Mouse (Mus musculus) stomach, postnatal 0 days (tissue): Measurements from ENCODE around the gene St3gal3. TPM values are rescaled to one million over a fixed set of nuclear protein-coding genes. Genes with fewer than 3 reads are reported as not detected.

Experiments used
- ATAC-seq: fragments of 200-750 bp; cut with Nextera tagmentation; 2 replicates; pipeline ENCODE4 v1.8.0; 2017; ENCODE audit not compliant: low FRiP score, low TSS enrichment
- DNase-seq: peaks from one replicate; pipeline ENCODE4 v3.0.0-alpha.2; 2016; ENCODE audit warnings: low spot score
- H3K27ac ChIP-seq: fragments of 300-500 bp; sonication (generic); replicated peaks from 2 replicates; pipeline ENCODE4 v1.5.1; 2014; ENCODE audit warnings: mild to moderate bottlenecking, control low read depth
- H3K27me3 ChIP-seq: fragments of 300-500 bp; sonication (generic); 2 replicates; pipeline ENCODE4 v1.6.1; 2014; ENCODE audit warnings: low read length; ENCODE audit not compliant: control insufficient read depth, insufficient read depth
- H3K36me3 ChIP-seq: fragments of 300-500 bp; sonication (generic); 2 replicates; pipeline ENCODE4 v1.6.1; 2014; ENCODE audit warnings: low read length, mixed read lengths; ENCODE audit not compliant: control insufficient read depth, insufficient read depth
- H3K4me1 ChIP-seq: fragments of 300-500 bp; sonication (generic); replicated peaks from 2 replicates; pipeline ENCODE4 v1.6.1; 2014; ENCODE audit warnings: antibody characterized with exemption; ENCODE audit not compliant: control insufficient read depth, insufficient read depth
- H3K4me2 ChIP-seq: fragments of 300-500 bp; sonication (generic); replicated peaks from 2 replicates; pipeline ENCODE4 v1.6.1; 2014; ENCODE audit warnings: low read depth, mild to moderate bottlenecking, control low read depth, moderate library complexity
- H3K4me3 ChIP-seq: fragments of 300-500 bp; sonication (generic); 2 replicates; pipeline ENCODE4 v1.5.1; 2014; ENCODE audit warnings: low read depth, low read length, control low read depth
- H3K9ac ChIP-seq: fragments of 300-500 bp; sonication (generic); 2 replicates; pipeline ENCODE4 v1.6.1; 2014; ENCODE audit warnings: mild to moderate bottlenecking, low read length, control low read depth, mixed read lengths
- H3K9me3 ChIP-seq: fragments of 300-500 bp; sonication (generic); 2 replicates; pipeline ENCODE4 v1.6.1; 2016; ENCODE audit warnings: low read length; ENCODE audit not compliant: control insufficient read depth
- CTCF ChIP-seq: IDR thresholded peaks from 2 replicates; pipeline ENCODE4 v1.5.1; 2016; ENCODE audit warnings: antibody characterized with exemption, low read depth, mild to moderate bottlenecking, moderate library complexity
- EP300 ChIP-seq: optimal IDR thresholded peaks from 2 replicates; pipeline ENCODE3; 2016; ENCODE audit warnings: antibody characterized with exemption
- WGBS: fragments of 180-500 bp; shearing (Covaris S2); extraction: QIAGEN DNeasy Blood & Tissue Kit; methylation state at CpG from one replicate; pipeline ENCODE4 v1.1.7; 2014; 5-methylcytosine and 5-hydroxymethylcytosine counted together
- polyA plus RNA-seq: library from polyadenylated mRNA; unstranded; fragments of >200 nt; fragmentation: Nextera tagmentation; extraction: Ambion mirVana; gene quantifications from 2 replicates; pipeline ENCODE4 v1.2.1, GENCODE M21; 2015

The St3gal3 gene
- polyA plus RNA-seq, 1 experiment from 2014 or later: 3.2 TPM

GRCm38 (mm10) chr4:118101497-118101896 is 33.2 kb downstream of the St3gal3 start:
- 68% methylated on average over 6 of the region's 6 CpGs for WGBS
- no peaks in the 10 kb centered on the region for H3K27me3 ChIP-seq
- DNase-seq (no peak), ATAC-seq (no peak)
- TF ChIP-seq EP300: no peak
- no peak for TF ChIP-seq CTCF
- H3K36me3 ChIP-seq: no peaks in the 10 kb centered on the region
- H3K4me2 ChIP-seq: no peak overlapping the region
- no peak overlapping the region for H3K4me3 ChIP-seq
- H3K4me1 ChIP-seq: no peaks in the 10 kb centered on the region
- H3K27ac ChIP-seq: no peak overlapping the region
- no peak overlapping the region for H3K9ac ChIP-seq
- H3K9me3 ChIP-seq: no peaks in the 10 kb centered on the region

GRCm38 (mm10) chr4:118099637-118100364 is 34.9 kb downstream of the St3gal3 start:
- DNase-seq: no peak
- H3K4me2 ChIP-seq: no peak overlapping the region
- 0 out of 2 replicates have a peak, but pooled peaks have one; percentile 40 for ATAC-seq
- H3K27me3 ChIP-seq: no peaks in the 10 kb centered on the region
- H3K36me3 ChIP-seq: no peaks in the 10 kb centered on the region
- no peaks in the 10 kb centered on the region for H3K4me1 ChIP-seq
- TF ChIP-seq CTCF (no peak), EP300 (no peak)
- H3K9me3 ChIP-seq: no peaks in the 10 kb centered on the region
- no peak overlapping the region for H3K27ac ChIP-seq
- WGBS: 88% methylated on average over 8 of the region's 8 CpGs
- no peak overlapping the region for H3K9ac ChIP-seq
- H3K4me3 ChIP-seq: no peak overlapping the region

DNA sequence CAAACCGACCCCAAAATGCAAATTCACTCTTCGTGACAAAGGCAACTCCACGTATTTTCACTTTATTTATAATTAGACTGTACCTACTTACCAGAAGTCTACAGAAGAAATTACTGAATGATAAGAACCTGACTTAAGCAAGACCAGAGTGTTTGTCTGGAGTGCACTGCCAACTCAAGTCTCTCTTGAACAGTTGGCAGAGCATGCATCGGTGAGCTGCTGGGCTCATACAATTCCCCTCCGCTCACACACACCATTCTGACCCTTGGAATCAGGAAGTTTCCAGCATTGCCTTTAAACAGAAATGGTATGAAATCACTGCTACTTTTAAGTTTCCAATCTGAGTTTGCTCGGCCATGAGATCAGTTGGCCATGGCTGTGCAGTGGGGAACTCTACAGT is 36.1 kb downstream of the St3gal3 start:
- WGBS: 92% methylated on average over 6 of the region's 6 CpGs
- DNase-seq: no peak
- H3K4me1 ChIP-seq: no peaks in the 10 kb centered on the region
- no peaks in the 10 kb centered on the region for H3K36me3 ChIP-seq
- no peak overlapping the region for H3K9ac ChIP-seq
- ATAC-seq: no peak
- H3K4me2 ChIP-seq: no peak overlapping the region
- no peak overlapping the region for H3K27ac ChIP-seq
- TF ChIP-seq CTCF (no peak), EP300 (no peak)
- no peaks in the 10 kb centered on the region for H3K27me3 ChIP-seq
- H3K9me3 ChIP-seq: no peaks in the 10 kb centered on the region
- no peak overlapping the region for H3K4me3 ChIP-seq

DNA sequence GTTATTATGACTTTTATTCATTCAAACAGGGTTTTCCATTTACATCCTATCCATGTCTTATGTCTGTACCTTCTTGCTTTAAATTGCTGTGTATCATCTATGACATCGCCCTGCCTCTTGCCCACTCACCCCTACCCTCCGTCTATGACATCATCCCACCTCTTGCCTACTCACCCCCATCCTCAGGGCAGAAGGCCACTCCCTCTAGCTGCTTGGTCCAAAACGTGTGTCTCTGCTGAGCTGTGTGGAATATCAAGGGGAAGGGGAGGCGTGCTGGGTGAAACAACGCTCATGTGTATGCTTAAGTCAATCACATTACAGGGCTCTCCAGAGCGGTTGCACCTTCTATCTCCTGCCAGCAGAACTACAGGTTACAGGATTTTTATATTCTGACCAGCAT is 38.6 kb downstream of the St3gal3 start:
- 62% methylated on average over 6 of the region's 6 CpGs for WGBS

GRCm38 (mm10) chr4:118092784-118093457 is 41.8 kb downstream of the St3gal3 start:
- Histone ChIP-seq H3K27me3 (no peaks in the 10 kb centered on the region), H3K4me3 (no peak overlapping the region), H3K36me3 (no peaks in the 10 kb centered on the region), H3K9me3 (no peaks in the 10 kb centered on the region), H3K4me1 (no peaks in the 10 kb centered on the region), H3K4me2 (no peak overlapping the region), H3K27ac (no peak overlapping the region), H3K9ac (no peak overlapping the region)
- no peak for TF ChIP-seq CTCF
- TF ChIP-seq EP300: no peak
- WGBS: 94% methylated on average over 11 of the region's 11 CpGs
- DNase-seq: no peak
- no peak for ATAC-seq

More for the DNA sequence above, 38.6 kb downstream of the St3gal3 start:
- ATAC-seq (no peak), DNase-seq (no peak)
- no peaks in the 10 kb centered on the region for H3K36me3 ChIP-seq
- TF ChIP-seq CTCF (no peak), EP300 (no peak)
- no peak overlapping the region for H3K4me2 ChIP-seq
- H3K27ac ChIP-seq: no peak overlapping the region
- no peak overlapping the region for H3K9ac ChIP-seq
- H3K4me3 ChIP-seq: no peak overlapping the region
- no peaks in the 10 kb centered on the region for H3K9me3 ChIP-seq
- no peaks in the 10 kb centered on the region for H3K27me3 ChIP-seq
- H3K4me1 ChIP-seq: no peaks in the 10 kb centered on the region

GRCm38 (mm10) chr4:118090449-118090848 is 44.3 kb downstream of the St3gal3 start:
- no peak for TF ChIP-seq CTCF
- no peak for TF ChIP-seq EP300
- H3K27ac ChIP-seq: no peak overlapping the region
- no peak overlapping the region for H3K4me2 ChIP-seq
- H3K9ac ChIP-seq: no peak overlapping the region
- DNase-seq (no peak), ATAC-seq (no peak)
- H3K9me3 ChIP-seq: no peaks in the 10 kb centered on the region
- H3K27me3 ChIP-seq: no peaks in the 10 kb centered on the region
- 90% methylated on average over 11 of the region's 11 CpGs for WGBS
- no peak overlapping the region for H3K4me3 ChIP-seq
- H3K36me3 ChIP-seq: no peaks in the 10 kb centered on the region
- H3K4me1 ChIP-seq: no peaks in the 10 kb centered on the region
